In the genomic region with DNA sequence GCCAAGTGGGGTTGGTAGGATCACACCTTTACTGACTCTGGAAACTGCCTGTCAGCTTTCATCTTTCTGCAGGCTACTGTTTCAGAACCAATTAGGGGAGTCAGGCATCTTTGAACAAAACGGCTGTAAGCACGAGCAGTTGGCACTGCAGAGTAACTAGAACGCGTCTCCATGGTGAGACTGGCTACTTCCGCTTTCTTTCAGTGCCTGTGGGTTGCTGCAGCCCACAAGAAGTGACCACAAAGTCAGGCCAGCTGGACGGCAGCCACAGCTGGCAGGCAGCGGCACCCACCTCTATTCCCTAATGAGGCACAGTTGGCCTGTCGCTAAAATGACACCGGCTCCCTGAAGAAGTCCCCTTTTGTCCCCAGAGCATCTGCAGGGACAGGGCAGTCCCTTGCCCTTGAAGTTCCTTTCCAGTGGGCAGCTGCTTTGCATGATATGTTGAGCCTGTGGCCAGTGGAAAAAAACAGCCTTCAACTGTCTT, we compare ENCODE assay signal across 8 mouse cellular contexts.
DNase-seq lines count a peak whose midpoint lies in the region; ATAC-seq and TF ChIP-seq lines count a peak whose summit lies in the region.

No protein-coding gene starts in this region.

- ATAC-seq in hindbrain, embryonic 14.5 days (ENCODE audit: low FRiP score) = peak; percentile 43; the same call in 1 of the 2 replicates
- peak; percentile 47 for ATAC-seq in lung, postnatal 0 days

- no peak for TF ChIP-seq CTCF in lung, postnatal 0 days (IDR thresholded peaks at IDR 0.05)

- no peak overlapping the region for H3K4me2 ChIP-seq in hindbrain, embryonic 14.5 days (replicated peaks)
- H3K4me2 ChIP-seq in lung, postnatal 0 days (replicated peaks; ENCODE audit: low read depth, low read length) = no peak overlapping the region

- no peak overlapping the region for H3K9ac ChIP-seq in hindbrain, embryonic 14.5 days
- H3K9ac ChIP-seq in lung, postnatal 0 days (replicated peaks; ENCODE audit: low read depth) = no peak overlapping the region

- H3K36me3 ChIP-seq in hindbrain, embryonic 14.5 days (replicated peaks; ENCODE audit: control insufficient read depth, insufficient read depth) = no peaks in the 10 kb centered on the region
- H3K36me3 ChIP-seq in hindbrain, embryonic 10.5 days = no peaks in the 10 kb centered on the region
- H3K36me3 ChIP-seq in lung, postnatal 0 days (ENCODE audit: insufficient read depth, low read length) = no peaks in the 10 kb centered on the region

- H3K4me1 ChIP-seq in hindbrain, embryonic 14.5 days (replicated peaks; ENCODE audit: control insufficient read depth, insufficient read depth, low read length) = peaks cover 4% of the 10 kb centered on the region; the same call in 1 of the 2 replicates
- peaks cover 19% of the 10 kb centered on the region for H3K4me1 ChIP-seq in hindbrain, embryonic 10.5 days (replicated peaks)
- peaks cover 11% of the 10 kb centered on the region for H3K4me1 ChIP-seq in lung, postnatal 0 days (ENCODE audit: insufficient read depth, low read depth, low read length)

- H3K27me3 ChIP-seq in hindbrain, embryonic 14.5 days (ENCODE audit: control insufficient read depth, insufficient read depth, low read length) = no peaks in the 10 kb centered on the region
- no peaks in the 10 kb centered on the region for H3K27me3 ChIP-seq in hindbrain, embryonic 10.5 days (ENCODE audit: insufficient read depth, poor library complexity, severe bottlenecking)
- no peaks in the 10 kb centered on the region for H3K27me3 ChIP-seq in lung, postnatal 0 days (replicated peaks; ENCODE audit: insufficient read depth, low read length)

- peak; percentile 63 for DNase-seq in hindbrain, embryonic 14.5 days (ENCODE audit: low spot score)
- no peak for DNase-seq in hindbrain, embryonic 10.5 days (ENCODE audit: low spot score)
- peak; percentile 82 for DNase-seq in adrenal gland, adult 2 months
- DNase-seq in frontal cortex, postnatal 36 days (ENCODE audit: low spot score in 2 of 2) = peak; percentile 69 to 84
- DNase-seq in kidney, postnatal 4 days = peak; percentile 40 to 58
- DNase-seq in lung, postnatal 0 days (ENCODE audit: low spot score) = peak; percentile 60
- DNase-seq in right cerebral cortex, postnatal 10 days (ENCODE audit: low spot score in 2 of 2) = peak; percentile 89 to 93
- no peak for DNase-seq in yolk sac, embryonic 10.5 days (ENCODE audit: low spot score)

- 38% methylated on average over 9 of the region's 9 CpGs for WGBS in hindbrain, embryonic 14.5 days
- 56% methylated on average over 9 of the region's 9 CpGs for WGBS in hindbrain, embryonic 10.5 days
- WGBS in lung, postnatal 0 days = 44% methylated on average over 9 of the region's 9 CpGs

- no peaks in the 10 kb centered on the region for H3K9me3 ChIP-seq in hindbrain, embryonic 14.5 days (ENCODE audit: control insufficient read depth, low read length)
- H3K9me3 ChIP-seq in hindbrain, embryonic 10.5 days = no peaks in the 10 kb centered on the region; the same call in 1 of the 2 replicates
- no peaks in the 10 kb centered on the region for H3K9me3 ChIP-seq in lung, postnatal 0 days (ENCODE audit: low read length)

- H3K4me3 ChIP-seq in hindbrain, embryonic 14.5 days (replicated peaks; ENCODE audit: low read length) = no peak overlapping the region
- no peak overlapping the region for H3K4me3 ChIP-seq in hindbrain, embryonic 10.5 days
- no peak overlapping the region for H3K4me3 ChIP-seq in lung, postnatal 0 days (ENCODE audit: low read depth, low read length)

- TF ChIP-seq EP300 in lung, postnatal 0 days (IDR thresholded peaks at IDR 0.05) = no peak

- 0 out of 2 replicates have a peak overlapping the region, but pooled peaks have one; percentile 7 for H3K27ac ChIP-seq in hindbrain, embryonic 14.5 days
- H3K27ac ChIP-seq in hindbrain, embryonic 10.5 days = no peak overlapping the region
- no peak overlapping the region for H3K27ac ChIP-seq in lung, postnatal 0 days (ENCODE audit: low read length)

Comparison
In these comparisons a context has a peak if more than half of its experiments do, and no peak if none do; other contexts are left out.
1. DNase-seq: peak in hindbrain, embryonic 14.5 days (single experiment), adrenal gland, adult 2 months (single experiment), frontal cortex, postnatal 36 days (2 of 2), kidney, postnatal 4 days (2 of 2), lung, postnatal 0 days (single experiment) and right cerebral cortex, postnatal 10 days (2 of 2); none in hindbrain, embryonic 10.5 days (single experiment) and yolk sac, embryonic 10.5 days (single experiment).